Mouse (Mus musculus) right cerebral cortex, postnatal 10 days (tissue): ENCODE results near the gene Sox8.

ENCODE experiments used
- DNase-seq, 2 experiments: peaks; one replicate each; pipeline ENCODE4 v3.0.0; 2021; ENCODE audit warnings: low spot score in 2 of 2

Gene Sox8

GRCm38 (mm10) chr17:25579332-25580047, 9.0 kb upstream of the Sox8 start:
- no peak for DNase-seq

GRCm38 (mm10) chr17:25578920-25579319, 8.4 kb upstream of the Sox8 start, which contains the start of gene Lmf1:
Gene Lmf1 (plus strand): TSS chr17:25579085.
- DNase-seq, result peak; percentile 97 to 98

- DNase-seq, result no peak
Observed at GRCm38 (mm10) chr17:25577702-25578101, 7.2 kb upstream of the Sox8 start.

- no peak for DNase-seq
Observed at GRCm38 (mm10) chr17:25577263-25577662, 6.8 kb upstream of the Sox8 start.

GRCm38 (mm10) chr17:25576034-25576433, 5.5 kb upstream of the Sox8 start:
- no peak for DNase-seq

- DNase-seq, result peak; percentile 82 to 83
Observed at GRCm38 (mm10) chr17:25575208-25575971, 4.9 kb upstream of the Sox8 start.

GRCm38 (mm10) chr17:25571453-25571820, 951 bp upstream of the Sox8 start:
- no peak for DNase-seq

GRCm38 (mm10) chr17:25569833-25570647, 446 bp downstream of the Sox8 start:
- peak; percentile 47 to 62 for DNase-seq

- peak in 1 of 2 experiments; percentile 55 for DNase-seq
Observed at GRCm38 (mm10) chr17:25568880-25569279, 1.6 kb downstream of the Sox8 start.

GRCm38 (mm10) chr17:25568206-25568605, 2.3 kb downstream of the Sox8 start:
- DNase-seq, result peak; percentile 80 to 82

- DNase-seq, result peak; percentile 83 to 86
Observed at GRCm38 (mm10) chr17:25567745-25568144, 2.7 kb downstream of the Sox8 start.

- peak; percentile 69 to 70 for DNase-seq
Observed at GRCm38 (mm10) chr17:25567261-25567660, 3.2 kb downstream of the Sox8 start.

- DNase-seq, result no peak
Observed at GRCm38 (mm10) chr17:25565860-25566600, 4.5 kb downstream of the Sox8 start.

GRCm38 (mm10) chr17:25565244-25565643, 5.2 kb downstream of the Sox8 start:
- peak; percentile 78 to 80 for DNase-seq

GRCm38 (mm10) chr17:25564481-25564880, 6.0 kb downstream of the Sox8 start:
- DNase-seq, result peak; percentile 74 to 79

GRCm38 (mm10) chr17:25561223-25562028, 9.1 kb downstream of the Sox8 start:
- peak; percentile 87 to 91 for DNase-seq

- peak in 1 of 2 experiments; percentile 42 for DNase-seq
Observed at GRCm38 (mm10) chr17:25560554-25561222, 9.8 kb downstream of the Sox8 start.

GRCm38 (mm10) chr17:25559634-25560033, 10.9 kb downstream of the Sox8 start:
- no peak for DNase-seq

- DNase-seq, result peak; percentile 85 to 90
Observed at GRCm38 (mm10) chr17:25556630-25557354, 13.7 kb downstream of the Sox8 start.
